Mouse (Mus musculus) testis, adult 2 months (tissue): ENCODE measurements around the gene Gm45208.

Experiments used
- CTCF ChIP-seq: fragments of 200-500 bp; IDR thresholded peaks from 2 replicates; pipeline ENCODE4 v1.5.1; 2012; ENCODE audit warnings: low read depth, mild to moderate bottlenecking, inconsistent platforms, low read length, moderate library complexity; ENCODE audit not compliant: control insufficient read depth, insufficient read depth, insufficient replicate concordance
- POLR2A ChIP-seq: fragments of 200-500 bp; IDR thresholded peaks from 2 replicates; pipeline ENCODE4 v1.6.1; 2012; ENCODE audit warnings: low read depth, mild to moderate bottlenecking, inconsistent platforms, low read length, moderate library complexity; ENCODE audit not compliant: control insufficient read depth

- TF ChIP-seq CTCF (no peak), POLR2A (no peak)
Measured at GRCm38 (mm10) chrX:7765764-7766163, 43.7 kb downstream of the Gm45208 start.
